Mouse (Mus musculus) cortical plate, adult 2 months (tissue): ENCODE results near the gene Lrig1. TPM values are rescaled to one million over a fixed set of nuclear protein-coding genes. Genes with fewer than 3 reads are reported as not detected.

Experiments used
- H3K27ac ChIP-seq: fragments of 200-500 bp; 2 replicates; pipeline ENCODE4 v1.5.1; 2012; ENCODE audit warnings: low read length, control low read depth, inconsistent platforms; ENCODE audit not compliant: insufficient read depth
- H3K4me1 ChIP-seq: fragments of 200-500 bp; 2 replicates; pipeline ENCODE4 v1.6.1; 2011; ENCODE audit warnings: low read length; ENCODE audit not compliant: control insufficient read depth, insufficient read depth
- H3K4me3 ChIP-seq: fragments of 200-500 bp; 2 replicates; pipeline ENCODE4 v1.5.1; 2011; ENCODE audit warnings: mild to moderate bottlenecking, low read length, control low read depth; ENCODE audit not compliant: insufficient read depth
- CTCF ChIP-seq: fragments of 200-500 bp; IDR thresholded peaks from 2 replicates; pipeline ENCODE4 v1.5.1; 2011; ENCODE audit warnings: mild to moderate bottlenecking, control low read depth, low read length; ENCODE audit not compliant: insufficient read depth; ENCODE audit errors: extremely low read depth
- POLR2A ChIP-seq: fragments of 200-500 bp; IDR thresholded peaks from 2 replicates; pipeline ENCODE4 v1.6.1; 2011; ENCODE audit warnings: mild to moderate bottlenecking, low read length, control low read depth; ENCODE audit not compliant: insufficient read depth; ENCODE audit errors: extremely low read depth
- polyA plus RNA-seq: library from polyadenylated mRNA; depleted of rRNA; stranded (reverse); fragments of >200 nt; gene quantifications from 2 replicates; pipeline ENCODE4 v1.2.3, GENCODE M21; 2012

The Lrig1 gene
- polyA plus RNA-seq, 1 experiment, result 19.7 TPM

- no peak overlapping the region for H3K4me3 ChIP-seq
- H3K4me1 ChIP-seq, result peaks cover 8% of the 10 kb centered on the region; the same call in 1 of the 2 replicates
- H3K27ac ChIP-seq, result no peak overlapping the region
- TF ChIP-seq POLR2A (no peak), CTCF (no peak)
Observed at GRCm38 (mm10) chr6:94594711-94595110, 105.2 kb downstream of the Lrig1 start.

- H3K4me3 ChIP-seq, result no peak overlapping the region
- TF ChIP-seq CTCF, result no peak
- no peak for TF ChIP-seq POLR2A
- no peak overlapping the region for H3K27ac ChIP-seq
- peaks cover 8% of the 10 kb centered on the region; the same call in 1 of the 2 replicates for H3K4me1 ChIP-seq
Observed at GRCm38 (mm10) chr6:94594096-94594665, 105.8 kb downstream of the Lrig1 start.

GRCm38 (mm10) chr6:94592710-94593109 lies 107.2 kb downstream of the Lrig1 start:
- no peak overlapping the region for H3K27ac ChIP-seq
- TF ChIP-seq CTCF, result no peak
- TF ChIP-seq POLR2A, result no peak
- peaks cover 8% of the 10 kb centered on the region; the same call in 1 of the 2 replicates for H3K4me1 ChIP-seq
- H3K4me3 ChIP-seq, result no peak overlapping the region

- no peak overlapping the region for H3K27ac ChIP-seq
Observed at GRCm38 (mm10) chr6:94592243-94592642, 107.7 kb downstream of the Lrig1 start.

GRCm38 (mm10) chr6:94588365-94588764 lies 111.6 kb downstream of the Lrig1 start:
- Histone ChIP-seq H3K4me3 (no peak overlapping the region), H3K4me1 (peaks cover 10% of the 10 kb centered on the region), H3K27ac (no peak overlapping the region)
- no peak for TF ChIP-seq CTCF
- no peak for TF ChIP-seq POLR2A

More at GRCm38 (mm10) chr6:94592243-94592642, 107.7 kb downstream of the Lrig1 start:
- H3K4me3 ChIP-seq, result no peak overlapping the region
- peaks cover 8% of the 10 kb centered on the region; the same call in 1 of the 2 replicates for H3K4me1 ChIP-seq
- TF ChIP-seq POLR2A (no peak), CTCF (no peak)

- Histone ChIP-seq H3K27ac (no peak overlapping the region), H3K4me1 (peaks cover 2% of the 10 kb centered on the region; the same call in 1 of the 2 replicates), H3K4me3 (no peak overlapping the region)
- TF ChIP-seq POLR2A (no peak), CTCF (no peak)
Observed at GRCm38 (mm10) chr6:94584976-94585375, 115.0 kb downstream of the Lrig1 start.

- H3K4me1 ChIP-seq, result peaks cover 2% of the 10 kb centered on the region; the same call in 1 of the 2 replicates
- 0 out of 2 replicates have a peak overlapping the region, but pooled peaks have one; percentile 57 for H3K27ac ChIP-seq
- TF ChIP-seq CTCF (no peak), POLR2A (peak; percentile 22; the same call in 1 of the 2 replicates)
- H3K4me3 ChIP-seq, result no peak overlapping the region
Observed at GRCm38 (mm10) chr6:94584147-94584695, 115.7 kb downstream of the Lrig1 start.

- TF ChIP-seq CTCF (no peak), POLR2A (no peak)
- peaks cover 2% of the 10 kb centered on the region; the same call in 1 of the 2 replicates for H3K4me1 ChIP-seq
- no peak overlapping the region for H3K27ac ChIP-seq
- no peak overlapping the region for H3K4me3 ChIP-seq
Observed at GRCm38 (mm10) chr6:94582055-94582454, 117.9 kb downstream of the Lrig1 start.

GRCm38 (mm10) chr6:94577991-94578390 lies 122.0 kb downstream of the Lrig1 start:
- H3K4me3 ChIP-seq, result no peak overlapping the region
- no peaks in the 10 kb centered on the region; the same call in 1 of the 2 replicates for H3K4me1 ChIP-seq
- 0 out of 2 replicates have a peak overlapping the region, but pooled peaks have one; percentile 16 for H3K27ac ChIP-seq
- TF ChIP-seq CTCF, result no peak
- no peak for TF ChIP-seq POLR2A
